Mouse (Mus musculus) MEL (cell line): ENCODE measurements around the gene Glp1r. TPM values are rescaled to one million over a fixed set of nuclear protein-coding genes. Genes with fewer than 3 reads are reported as not detected.
A peak's percentile ranks its signal among the peaks of the same experiment; 100 is the strongest.

Experiments
- DNase-seq: peaks from one replicate; pipeline ENCODE4 v3.0.0; 2011; ENCODE audit warnings: low read depth, low spot score
- H3K27ac ChIP-seq: 2 replicates; pipeline ENCODE4 v1.5.1; 2012; ENCODE audit warnings: low read depth, mild to moderate bottlenecking, control low read depth, low read length, moderate library complexity; ENCODE audit not compliant: control insufficient read depth
- H3K27me3 ChIP-seq, 2 experiments: fragments of 150-350 bp in 1 of 2; sonication (generic) in 1 of 2; 2 replicates each; pipeline ENCODE4 v1.6.1; 2012; ENCODE audit warnings: low read length in 2 of 2, mild to moderate bottlenecking in 2 of 2, improper control_type of control experiment in 1 of 2, moderate library complexity in 1 of 2; ENCODE audit not compliant: insufficient read depth in 2 of 2, control insufficient read depth in 1 of 2
- H3K36me3 ChIP-seq, 2 experiments: 2 replicates each; pipeline ENCODE4 v1.6.1; 2012 to 2014; ENCODE audit warnings: low read length in 2 of 2, improper control_type of control experiment in 1 of 2, inconsistent platforms in 1 of 2, mild to moderate bottlenecking in 1 of 2; ENCODE audit not compliant: insufficient read depth in 2 of 2, control insufficient read depth in 1 of 2
- H3K4me1 ChIP-seq, 2 experiments: fragments of 150-350 bp in 1 of 2; sonication (generic) in 1 of 2; 2 replicates each; pipeline ENCODE4 v1.6.1; 2012; ENCODE audit warnings: low read length in 2 of 2, improper control_type of control experiment in 1 of 2, mild to moderate bottlenecking in 1 of 2; ENCODE audit not compliant: insufficient read depth in 2 of 2, control insufficient read depth in 1 of 2
- H3K4me3 ChIP-seq, 2 experiments: fragments of 150-350 bp in 1 of 2; sonication (generic) in 1 of 2; 2 replicates each; pipeline ENCODE4 v1.5.1; 2012; ENCODE audit warnings: low read depth in 2 of 2, low read length in 2 of 2, mild to moderate bottlenecking in 2 of 2, moderate library complexity in 2 of 2, control low read depth in 1 of 2, improper control_type of control experiment in 1 of 2; ENCODE audit not compliant: control insufficient read depth in 1 of 2, insufficient read depth in 1 of 2
- H3K79me2 ChIP-seq: 2 replicates; pipeline ENCODE4 v1.6.1; 2012; ENCODE audit warnings: mild to moderate bottlenecking, low read length, moderate library complexity; ENCODE audit not compliant: control insufficient read depth, poor library complexity, insufficient read depth
- H3K9ac ChIP-seq: 2 replicates; pipeline ENCODE4 v1.6.1; 2012; ENCODE audit warnings: low read depth, mild to moderate bottlenecking, control low read depth, low read length, moderate library complexity; ENCODE audit not compliant: control insufficient read depth, poor library complexity, severe bottlenecking
- H3K9me3 ChIP-seq: fragments of 150-350 bp; sonication (generic); replicated peaks from 2 replicates; pipeline ENCODE4 v1.6.1; 2012; ENCODE audit warnings: mild to moderate bottlenecking, low read length, improper control_type of control experiment, moderate library complexity; ENCODE audit not compliant: insufficient read depth
- CTCF ChIP-seq, 3 experiments: IDR thresholded peaks in 2 of 3; conservative IDR thresholded peaks in 1 of 3; 2 replicates each; pipeline ENCODE4 v1.5.1; 2011 to 2012; ENCODE audit warnings: low read length in 3 of 3, low read depth in 2 of 3, mild to moderate bottlenecking in 2 of 3, improper control_type of control experiment in 1 of 3, inconsistent platforms in 1 of 3, mixed read lengths in 1 of 3, moderate library complexity in 1 of 3; ENCODE audit not compliant: control insufficient read depth in 1 of 3, insufficient read depth in 1 of 3, poor library complexity in 1 of 3, severe bottlenecking in 1 of 3
- ELF1 ChIP-seq: IDR thresholded peaks from 2 replicates; pipeline ENCODE4 v1.6.1; 2014; ENCODE audit warnings: low read depth, mild to moderate bottlenecking, inconsistent platforms, low read length, improper control_type of control experiment, moderate library complexity
- ETS1 ChIP-seq: IDR thresholded peaks from 2 replicates; pipeline ENCODE4 v1.6.1; 2012; ENCODE audit warnings: low read depth, mild to moderate bottlenecking, inconsistent platforms, low read length, improper control_type of control experiment, moderate library complexity
- GABPA ChIP-seq: IDR thresholded peaks from 2 replicates; pipeline ENCODE4 v1.6.1; 2012; ENCODE audit warnings: low read depth, mild to moderate bottlenecking, inconsistent platforms, low read length, improper control_type of control experiment, moderate library complexity
- HCFC1 ChIP-seq: IDR thresholded peaks from 2 replicates; pipeline ENCODE4 v1.6.1; 2012; ENCODE audit warnings: low read depth, mild to moderate bottlenecking, inconsistent platforms, low read length, improper control_type of control experiment, moderate library complexity
- NRF1 ChIP-seq: IDR thresholded peaks from 2 replicates; pipeline ENCODE4 v1.6.1; 2014; ENCODE audit warnings: low read depth, mild to moderate bottlenecking, inconsistent platforms, low read length, improper control_type of control experiment, moderate library complexity; ENCODE audit not compliant: poor library complexity, insufficient read depth, severe bottlenecking
- POLR2AphosphoS5 ChIP-seq: IDR thresholded peaks from 2 replicates; pipeline ENCODE4 v1.6.1; 2012; ENCODE audit warnings: low read depth, borderline replicate concordance, mild to moderate bottlenecking, inconsistent platforms, low read length, moderate library complexity, mixed read lengths
- SMC3 ChIP-seq: IDR thresholded peaks from 2 replicates; pipeline ENCODE4 v1.6.1; 2011; ENCODE audit warnings: low read depth, low read length, improper control_type of control experiment
- UBTF ChIP-seq: IDR thresholded peaks from 2 replicates; pipeline ENCODE4 v1.6.1; 2012; ENCODE audit warnings: low read depth, mild to moderate bottlenecking, inconsistent platforms, low read length, improper control_type of control experiment, moderate library complexity, borderline replicate concordance; ENCODE audit not compliant: insufficient read depth
- ZC3H11A ChIP-seq: IDR thresholded peaks from 2 replicates; pipeline ENCODE4 v1.6.1; 2012; ENCODE audit warnings: low read depth, mild to moderate bottlenecking, inconsistent platforms, low read length, improper control_type of control experiment
- ZMIZ1 ChIP-seq: IDR thresholded peaks from 2 replicates; pipeline ENCODE4 v1.6.1; 2012; ENCODE audit warnings: low read depth, mild to moderate bottlenecking, inconsistent platforms, low read length, improper control_type of control experiment, moderate library complexity
- ZNF384 ChIP-seq: IDR thresholded peaks from 2 replicates; pipeline ENCODE4 v1.6.1; 2012; ENCODE audit warnings: low read depth, mild to moderate bottlenecking, inconsistent platforms, low read length, improper control_type of control experiment
- polyA plus RNA-seq, 2 experiments: library from polyadenylated mRNA; stranded (reverse) in 1 of 2; unstranded in 1 of 2; fragments of >175 nt in 1 of 2; fragments of >200 nt in 1 of 2; gene quantifications; 2 replicates each; pipeline versions ENCODE4 v1.2.1 to v1.2.4; 2012; ENCODE audit warnings: low replicate concordance in 2 of 2, low read depth in 1 of 2; ENCODE audit not compliant: insufficient read length in 2 of 2, insufficient read depth in 1 of 2, missing spikeins in 1 of 2
- total RNA-seq: library from RNA; depleted of rRNA; stranded (reverse); fragments of 300-350 nt; gene quantifications from 2 replicates; pipeline ENCODE4 v1.2.3, GENCODE M21; 2012

The Glp1r gene
- total and polyA plus RNA-seq, 3 experiments: 0.04 TPM; not detected in 1

DNA sequence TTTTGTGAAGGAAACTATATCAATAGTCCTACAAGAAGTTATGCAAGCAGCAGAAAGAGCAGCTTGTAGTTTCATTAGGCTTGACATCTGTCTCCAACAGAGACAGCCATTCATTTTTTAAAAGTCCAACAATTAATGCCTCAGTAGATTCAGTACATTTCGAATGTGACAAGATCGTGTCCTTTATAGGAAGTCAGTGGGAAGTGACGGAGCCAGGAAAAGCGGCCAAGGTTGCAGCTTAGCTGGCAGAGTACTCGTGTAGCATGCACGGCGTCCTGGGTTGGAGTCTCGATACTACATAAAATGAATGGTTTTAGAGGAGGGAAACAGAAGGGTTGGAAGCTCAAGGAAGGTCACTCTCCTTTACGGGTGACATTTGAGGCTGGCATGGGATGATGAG lies 34.7 kb upstream of the Glp1r start:
- no peaks in the 10 kb centered on the region for H3K9me3 ChIP-seq
- no peak for TF ChIP-seq HCFC1
- TF ChIP-seq UBTF: no peak
- no peak for TF ChIP-seq CTCF (IDR thresholded peaks at IDR 0.05 in 2 of 3, conservative IDR thresholded peaks at IDR 0.05 in 1 of 3; ENCODE audit: control insufficient read depth in 1 of 3, insufficient read depth in 1 of 3, low read depth in 2 of 3, low read length in 3 of 3, poor library complexity in 1 of 3, severe bottlenecking in 1 of 3)
- no peak for TF ChIP-seq ELF1
- no peak for TF ChIP-seq ETS1
- no peak for TF ChIP-seq ZC3H11A
- no peak overlapping the region for H3K4me3 ChIP-seq
- H3K36me3 ChIP-seq: no peaks in the 10 kb centered on the region
- no peaks in the 10 kb centered on the region for H3K27me3 ChIP-seq
- DNase-seq: no peak
- no peaks in the 10 kb centered on the region for H3K4me1 ChIP-seq
- no peak overlapping the region for H3K27ac ChIP-seq
- H3K79me2 ChIP-seq: no peaks in the 10 kb centered on the region
- no peak overlapping the region for H3K9ac ChIP-seq

DNA sequence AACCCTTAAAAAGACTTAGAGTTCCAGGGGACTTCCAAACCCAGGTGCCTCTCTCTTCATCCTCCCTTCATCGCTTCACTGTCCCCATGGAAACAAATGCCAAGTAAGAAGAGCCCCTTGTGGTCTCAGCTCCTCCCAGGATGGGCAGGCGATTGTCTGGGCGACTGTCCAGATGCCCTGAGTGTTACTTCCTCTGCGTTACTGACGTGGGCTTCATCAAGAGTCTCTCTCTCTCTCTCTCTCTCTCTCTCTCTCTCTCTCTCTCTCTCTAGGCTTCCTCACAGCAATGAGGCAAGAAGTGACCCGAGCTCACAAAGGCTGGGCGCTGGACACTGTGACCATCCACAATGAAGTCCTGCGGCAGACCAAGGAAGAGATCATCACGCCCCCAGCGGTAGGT lies 30.6 kb upstream of the Glp1r start:
- TF ChIP-seq ZNF384 (no peak), GABPA (no peak), ZC3H11A (no peak), SMC3 (no peak), NRF1 (no peak), POLR2AphosphoS5 (no peak)
- no peak overlapping the region for H3K4me3 ChIP-seq
- no peak overlapping the region for H3K27ac ChIP-seq
- H3K36me3 ChIP-seq: no peaks in the 10 kb centered on the region; a peak in 1 of 4 replicates
- no peaks in the 10 kb centered on the region for H3K79me2 ChIP-seq
- H3K27me3 ChIP-seq: no peaks in the 10 kb centered on the region
- no peak overlapping the region for H3K9ac ChIP-seq
- DNase-seq: no peak
- no peaks in the 10 kb centered on the region for H3K4me1 ChIP-seq
- H3K9me3 ChIP-seq: no peaks in the 10 kb centered on the region

DNA sequence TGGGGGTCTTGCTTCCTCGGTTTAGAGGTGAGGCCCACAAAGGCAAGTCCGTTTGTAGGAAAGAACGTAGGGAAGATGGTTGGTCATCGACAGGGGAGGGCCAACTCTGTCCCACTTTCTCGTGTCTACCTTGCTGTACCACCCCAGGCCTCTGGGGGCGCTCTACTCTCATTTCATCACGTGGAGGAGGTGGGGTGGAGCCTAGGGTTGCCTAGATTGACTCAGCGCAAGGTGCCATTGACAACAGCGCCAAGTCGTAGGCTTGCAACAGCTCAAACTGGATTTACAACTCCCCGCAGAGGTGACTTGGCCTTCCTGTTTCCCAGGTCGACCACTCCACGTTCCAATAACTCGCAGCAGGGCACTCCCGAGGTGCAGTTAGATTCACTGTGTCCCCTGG lies 27.3 kb upstream of the Glp1r start:
- DNase-seq: peak; percentile 22
- H3K79me2 ChIP-seq: no peaks in the 10 kb centered on the region
- H3K9ac ChIP-seq: no peak overlapping the region
- H3K36me3 ChIP-seq: no peaks in the 10 kb centered on the region; a peak in 1 of 4 replicates
- no peaks in the 10 kb centered on the region for H3K9me3 ChIP-seq
- no peaks in the 10 kb centered on the region for H3K27me3 ChIP-seq
- TF ChIP-seq SMC3 (no peak), ZMIZ1 (no peak), CTCF (IDR thresholded peaks at IDR 0.05 in 2 of 3, conservative IDR thresholded peaks at IDR 0.05 in 1 of 3; ENCODE audit: control insufficient read depth in 1 of 3, insufficient read depth in 1 of 3, low read depth in 2 of 3, low read length in 3 of 3, poor library complexity in 1 of 3, severe bottlenecking in 1 of 3) (peak; percentile 48 to 82 (median 49))
- H3K4me3 ChIP-seq: no peak overlapping the region
- no peak overlapping the region for H3K27ac ChIP-seq
- peaks cover 0 to 4% of the 10 kb centered on the region in 2 experiments; a peak in 1 of 4 replicates for H3K4me1 ChIP-seq
